Mouse (Mus musculus): ENCODE data around the gene Cox20. TPM values are rescaled to one million over a fixed set of nuclear protein-coding genes. Genes with fewer than 3 reads are reported as not detected.

Gene Cox20
- total and polyA plus RNA-seq, 3 experiments, result 9.9 to 26.0 (median 19.1) TPM

DNA sequence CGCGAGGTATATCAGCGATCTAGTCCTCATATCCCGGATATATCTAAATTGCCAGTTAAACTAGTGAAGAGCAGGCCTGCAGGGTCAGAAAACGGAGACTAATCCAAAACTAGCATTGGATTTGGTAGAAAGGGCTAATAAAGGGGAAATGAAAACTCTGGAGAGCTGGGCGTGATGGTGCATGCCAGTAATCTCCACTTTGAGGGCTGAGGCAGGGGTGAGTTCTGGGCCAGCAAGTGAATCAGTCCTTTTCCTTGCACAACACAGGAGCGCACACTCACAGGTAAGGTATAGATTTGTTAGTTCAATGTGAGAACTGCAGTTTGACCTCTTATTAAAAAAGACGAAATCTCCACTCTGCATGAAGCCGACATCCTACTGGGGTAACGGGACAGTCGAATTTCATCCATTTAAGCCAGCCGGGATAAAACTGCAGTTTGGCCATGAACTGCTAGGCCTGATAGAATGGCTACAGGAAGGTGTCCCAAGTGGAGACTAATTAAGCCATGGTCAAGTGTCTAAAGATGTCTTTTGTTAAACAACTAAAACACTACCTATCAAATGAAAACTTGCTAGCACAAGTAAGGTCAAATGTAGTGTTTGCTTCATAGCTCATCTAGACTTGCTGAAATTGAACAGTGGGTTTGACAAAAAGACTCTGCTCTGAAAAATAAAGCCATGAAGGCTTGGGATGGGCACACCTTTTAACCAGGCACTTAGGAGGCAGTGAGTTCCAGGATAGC, 536 bp downstream of the Cox20 start:
- no peaks in the 10 kb centered on the region for H3K27me3 ChIP-seq (replicated peaks)
- peak overlapping the region; percentile 58 to 71 (median 63) for H3K4me3 ChIP-seq (replicated peaks in 1 of 3; ENCODE audit: low read depth in 2 of 3, low read length in 2 of 3, poor library complexity in 1 of 3)
- dilution Hi-C loops (cut with MboI; ENCODE audit: extremely low pct_ligation_motif_present, extremely low pct_unique_long_range_greater_than_20kb, low sequenced_read_pairs), result no loop called here
- in situ Hi-C loops (cut with MboI; ENCODE audit: low pct_ligation_motif_present, low pct_unique_long_range_greater_than_20kb, low sequenced_read_pairs), result no loop called here
- no peaks in the 10 kb centered on the region for H3K9me3 ChIP-seq (replicated peaks; ENCODE audit: low read length)
- H3K27ac ChIP-seq (ENCODE audit: insufficient read depth, low read depth), result peak overlapping the region; percentile 84
- DNase-seq (ENCODE audit: extremely low read depth), result no peak
- peaks cover 22% of the 10 kb centered on the region for H3K79me2 ChIP-seq (replicated peaks; ENCODE audit: control insufficient read depth, extremely low read depth, insufficient read depth, poor library complexity, severe bottlenecking)
- peak overlapping the region; percentile 67 for H3K9ac ChIP-seq (ENCODE audit: insufficient read depth, low read depth)
- peak overlapping the region; percentile 90 for H3K4me2 ChIP-seq (ENCODE audit: insufficient read depth, low read depth, poor library complexity, severe bottlenecking)
- peaks cover 25 to 44% of the 10 kb centered on the region in 2 experiments for H3K36me3 ChIP-seq (replicated peaks in 1 of 2; ENCODE audit: control insufficient read depth in 1 of 2, insufficient read depth in 1 of 2, low read length in 1 of 2)
- TF ChIP-seq CHD1 (IDR thresholded peaks at IDR 0.05; ENCODE audit: low read depth, low read length) (no peak), MXI1 (IDR thresholded peaks at IDR 0.05; ENCODE audit: low read depth, low read length) (no peak), ZKSCAN1 (IDR thresholded peaks at IDR 0.05; ENCODE audit: borderline replicate concordance, low read depth, low read length) (no peak), GABPA (IDR thresholded peaks at IDR 0.05; ENCODE audit: insufficient replicate concordance, low read depth, low read length) (no peak), USF1 (IDR thresholded peaks at IDR 0.05; ENCODE audit: low read depth, low read length) (no peak), POLR2AphosphoS2 (IDR thresholded peaks at IDR 0.05; ENCODE audit: low read depth, low read length) (no peak), SMC3 (IDR thresholded peaks at IDR 0.05; ENCODE audit: low read depth, low read length) (no peak), CTCF (conservative IDR thresholded peaks at IDR 0.05 in 1 of 2, IDR thresholded peaks at IDR 0.05 in 1 of 2; ENCODE audit: low read depth in 2 of 2, low read length in 2 of 2) (no peak), POLR2A (IDR thresholded peaks at IDR 0.05; ENCODE audit: low read depth, low read length) (no peak), ETS1 (conservative IDR thresholded peaks at IDR 0.05; ENCODE audit: low read depth, low read length) (no peak), ELF1 (IDR thresholded peaks at IDR 0.05; ENCODE audit: low read depth, low read length) (no peak), ZMIZ1 (IDR thresholded peaks at IDR 0.05; ENCODE audit: low read depth, low read length) (no peak), JUND (conservative IDR thresholded peaks at IDR 0.05; ENCODE audit: low read depth, low read length) (no peak), USF2 (conservative IDR thresholded peaks at IDR 0.05; ENCODE audit: low read depth, low read length) (no peak), ZNF384 (IDR thresholded peaks at IDR 0.05; ENCODE audit: low read depth, low read length) (no peak), E2F4 (IDR thresholded peaks at IDR 0.05; ENCODE audit: insufficient replicate concordance, low read depth, low read length) (no peak), PAX5 (IDR thresholded peaks at IDR 0.05; ENCODE audit: low read length) (no peak), MAX (IDR thresholded peaks at IDR 0.05; ENCODE audit: low read length) (no peak), TCF12 (IDR thresholded peaks at IDR 0.05; ENCODE audit: low read depth, low read length) (no peak), MEF2A (IDR thresholded peaks at IDR 0.05; ENCODE audit: borderline replicate concordance, low read depth, low read length) (no peak)
- peaks cover 4 to 40% of the 10 kb centered on the region in 2 experiments; a peak in 2 of 4 replicates for H3K4me1 ChIP-seq (ENCODE audit: control insufficient read depth in 1 of 2, insufficient read depth in 2 of 2)

All from CH12.LX (cell line).